Mouse (Mus musculus): ENCODE results near the gene Btrc.
"Not testable (repeated sequence)": the region's sequence is repeated elsewhere in the genome, so short reads cannot be mapped to it uniquely, and the experiment has no call there.

Gene Btrc

DNA sequence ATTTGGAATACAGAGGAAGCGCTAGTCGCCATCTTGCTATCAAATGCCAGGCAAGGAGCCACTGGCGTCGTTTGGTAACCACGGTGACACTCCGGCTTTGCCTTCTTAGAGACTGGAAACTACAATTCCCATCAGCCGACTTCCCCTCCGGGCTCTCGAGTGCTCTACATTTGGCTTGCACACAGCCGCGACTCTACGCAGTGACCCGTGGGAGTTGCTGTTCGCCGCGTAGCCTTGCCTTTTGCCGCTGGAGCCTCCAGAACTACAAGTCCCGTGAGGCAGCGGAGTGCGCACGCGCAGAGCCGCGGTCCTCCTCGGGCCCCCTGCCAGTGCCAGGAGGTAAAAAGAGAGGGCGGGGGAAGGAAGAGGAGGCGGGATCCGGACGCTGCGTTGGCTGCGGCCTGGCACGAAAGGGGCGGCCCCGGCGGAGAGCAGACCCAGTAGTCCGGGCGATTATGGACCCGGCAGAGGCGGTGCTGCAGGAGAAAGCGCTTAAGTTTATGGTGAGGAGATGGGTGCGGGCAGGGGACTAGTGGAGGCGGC lies at the start of gene Btrc:
Gene Btrc (plus strand): TSS at position 351 of the 543 bp plus-strand sequence.
- peak; percentile 100 for DNase-seq (ENCODE audit: extremely low read depth, low read depth)

DNA sequence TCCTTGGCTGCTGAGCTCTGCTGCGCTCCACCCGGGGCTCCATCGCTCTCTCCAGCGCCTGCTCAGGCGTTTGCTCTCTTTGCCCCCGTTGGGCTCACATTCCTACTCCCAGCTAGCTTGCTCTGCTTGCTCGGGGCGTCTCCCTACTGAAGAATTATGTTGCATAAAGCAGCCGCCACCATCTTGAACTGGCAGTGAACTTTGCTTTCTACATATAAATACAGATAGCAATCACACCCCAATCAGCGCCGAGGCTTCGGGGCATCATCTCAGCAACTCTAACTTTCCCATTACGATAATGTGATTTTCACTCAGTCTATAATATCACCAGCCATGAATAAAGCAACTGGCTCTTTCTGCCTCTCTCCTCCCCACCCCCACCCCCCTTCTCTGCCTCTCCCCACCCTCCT lies 46.1 kb upstream of the Btrc start:
- no peak for DNase-seq (ENCODE audit: extremely low read depth, low read depth)

DNA sequence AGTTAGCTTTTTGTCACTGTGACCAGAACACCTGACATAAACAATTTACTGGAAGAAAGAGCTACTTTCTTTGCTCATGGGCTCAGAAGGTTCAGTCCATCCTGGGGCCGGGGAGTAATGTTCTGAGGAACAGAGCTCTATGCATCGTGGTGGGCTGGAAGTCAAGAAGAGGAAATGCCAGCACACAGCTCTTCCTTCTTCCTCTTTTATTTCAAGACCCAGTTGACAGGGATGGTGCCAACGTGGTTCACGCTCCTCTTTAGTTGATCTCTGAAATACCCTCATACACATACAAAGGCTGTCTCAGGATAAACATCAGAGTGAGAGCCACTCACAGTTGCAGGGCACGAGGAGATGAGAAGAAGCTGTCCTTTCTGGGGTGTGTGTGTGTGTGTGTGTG lies 42.5 kb upstream of the Btrc start:
- DNase-seq (ENCODE audit: extremely low read depth, low read depth): peak; percentile 51

DNA sequence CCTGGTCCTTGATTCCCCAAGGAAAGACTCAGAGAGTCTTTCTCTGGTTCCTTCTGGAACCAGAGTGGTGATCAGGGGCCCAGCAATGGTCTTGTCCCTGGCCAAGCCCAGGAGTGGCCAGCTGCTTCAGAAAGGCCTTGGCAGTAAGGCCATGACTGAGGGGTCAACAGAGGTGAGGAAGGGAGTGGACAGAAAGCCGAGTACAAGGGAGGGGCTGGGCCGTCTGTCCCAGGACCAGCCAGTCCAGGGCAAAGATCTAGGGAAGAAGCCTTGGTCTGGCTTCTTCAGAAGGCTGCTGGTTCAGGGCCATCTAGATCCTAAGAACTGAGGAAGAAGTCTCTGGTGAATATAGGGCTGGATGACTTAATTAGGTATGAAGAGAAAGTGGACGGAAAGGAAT lies 34.5 kb upstream of the Btrc start:
- no peak for DNase-seq (ENCODE audit: extremely low read depth, low read depth)

DNA sequence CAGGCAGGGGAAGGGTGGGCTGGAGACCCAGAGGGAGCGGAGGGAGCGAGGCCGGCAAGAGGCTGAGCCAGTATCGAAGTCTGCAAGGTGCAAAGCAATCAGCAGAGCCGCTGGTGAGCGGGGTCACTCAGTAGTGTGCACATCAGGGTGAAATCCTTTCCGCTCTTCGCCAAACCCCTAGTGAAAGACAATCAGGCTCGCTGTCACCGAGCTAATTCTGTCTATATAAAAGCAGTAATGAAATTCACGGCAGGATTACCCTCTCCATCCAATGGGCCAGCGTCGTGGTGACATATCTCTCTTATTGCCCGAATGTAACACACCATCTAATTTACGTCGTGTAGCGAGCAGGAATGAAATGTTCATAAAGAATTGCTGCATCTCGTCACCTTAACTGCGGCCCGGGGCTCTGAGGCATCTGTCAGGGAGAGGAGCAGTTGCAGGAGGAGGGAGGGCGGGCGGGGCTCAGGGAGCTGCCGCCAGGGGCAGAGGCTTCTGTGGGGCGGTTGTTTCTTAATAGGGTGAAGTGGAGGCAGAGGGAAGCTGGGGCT lies 33.7 kb upstream of the Btrc start:
- DNase-seq (ENCODE audit: extremely low read depth, low read depth): no peak

DNA sequence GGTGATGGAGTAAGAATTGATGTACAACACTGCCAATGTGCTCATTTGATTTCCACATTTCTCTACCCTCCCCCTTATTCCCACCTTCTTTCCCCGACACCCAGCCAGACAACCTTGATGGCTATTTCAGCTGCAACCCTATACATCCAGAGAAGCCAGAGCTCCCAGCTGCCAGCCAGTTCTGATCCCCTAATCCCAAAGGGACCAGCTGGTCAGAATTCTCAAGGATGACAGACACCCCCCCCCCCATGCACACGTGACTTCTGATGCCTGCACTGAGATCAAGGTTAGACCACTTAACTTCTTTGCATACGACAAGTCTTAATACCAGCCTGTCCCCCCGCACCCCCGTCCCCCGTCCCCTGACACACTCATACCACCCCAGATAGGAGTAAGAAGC lies 26.8 kb upstream of the Btrc start:
- DNase-seq (ENCODE audit: extremely low read depth, low read depth): no peak

DNA sequence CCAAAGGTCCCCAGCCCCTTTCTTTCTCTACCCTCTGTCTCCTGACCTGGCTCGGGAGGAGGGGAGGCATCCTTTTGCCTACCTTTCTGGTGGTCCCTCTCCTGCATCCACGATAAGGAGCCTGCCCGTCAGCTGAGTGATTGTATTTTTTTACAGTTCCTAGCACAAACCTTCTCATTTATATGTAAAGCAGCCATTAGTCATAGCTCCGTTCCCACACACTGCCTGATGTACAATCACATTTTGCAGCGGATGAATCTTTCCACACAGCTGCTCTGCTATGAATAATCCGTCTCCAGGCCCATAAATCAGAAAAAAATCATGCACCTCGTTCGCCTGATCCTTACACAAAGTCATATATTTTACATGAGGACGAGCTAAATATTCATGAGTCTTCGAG lies 25.4 kb upstream of the Btrc start:
- DNase-seq (ENCODE audit: extremely low read depth, low read depth): no peak

DNA sequence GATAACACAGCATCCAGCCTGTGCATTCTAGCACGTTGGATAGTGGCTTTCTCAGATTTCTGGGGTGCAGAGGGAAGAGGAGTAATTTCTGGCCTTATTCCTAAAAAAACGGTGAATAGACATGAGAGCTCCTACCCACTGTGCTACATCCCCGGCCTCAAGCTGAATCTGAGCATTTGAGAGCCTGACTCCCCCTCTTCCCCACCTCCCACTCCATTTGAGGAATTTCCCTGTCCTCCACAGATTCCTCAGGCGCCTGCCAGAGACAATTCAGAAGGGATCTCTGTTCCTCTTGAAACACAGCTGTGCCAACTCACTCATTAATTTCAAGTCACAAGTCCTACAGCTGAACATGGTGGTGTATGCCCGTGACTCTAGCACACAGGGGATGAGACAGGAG lies 19.6 kb upstream of the Btrc start:
- no peak for DNase-seq (ENCODE audit: extremely low read depth, low read depth)

DNA sequence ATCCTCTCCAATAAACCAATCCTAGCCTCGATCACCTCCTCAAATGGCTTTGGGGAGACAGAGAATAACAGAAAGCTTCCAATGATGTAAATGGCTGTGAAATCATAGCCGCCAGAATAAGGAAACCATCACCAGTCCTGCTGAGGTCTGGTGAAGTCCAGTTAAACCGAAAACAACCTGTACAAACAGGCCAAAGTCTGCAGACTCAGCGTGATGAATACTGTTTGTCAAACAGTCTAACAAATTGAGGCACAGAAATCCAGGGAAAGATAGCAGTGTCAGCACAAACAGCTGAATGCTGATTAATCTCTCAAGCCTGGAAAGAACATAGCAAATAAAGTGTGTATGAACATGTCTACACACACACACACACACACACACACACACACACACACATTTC lies 15.3 kb upstream of the Btrc start:
- DNase-seq (ENCODE audit: extremely low read depth, low read depth): no peak

DNA sequence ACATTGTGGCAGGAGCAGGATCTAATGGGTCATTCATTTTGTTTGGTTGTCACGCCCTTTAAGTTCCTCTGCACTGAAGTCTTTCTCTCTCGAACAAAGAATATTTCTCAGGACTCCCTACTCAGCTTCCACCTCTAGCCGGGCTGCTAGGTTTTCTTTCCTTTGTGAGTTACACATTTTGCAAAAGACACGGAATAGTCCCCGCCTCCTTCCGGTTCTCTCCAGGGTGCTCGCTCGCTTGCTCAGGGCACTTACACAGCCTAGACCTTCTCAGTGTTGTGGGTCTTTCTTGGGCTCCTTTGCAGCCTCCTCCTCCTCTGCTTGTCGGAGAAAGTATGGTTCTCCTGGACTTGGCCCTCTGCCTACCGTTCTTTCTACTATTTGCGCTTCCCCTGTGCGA lies 13.1 kb upstream of the Btrc start:
- DNase-seq (ENCODE audit: extremely low read depth, low read depth): no peak

DNA sequence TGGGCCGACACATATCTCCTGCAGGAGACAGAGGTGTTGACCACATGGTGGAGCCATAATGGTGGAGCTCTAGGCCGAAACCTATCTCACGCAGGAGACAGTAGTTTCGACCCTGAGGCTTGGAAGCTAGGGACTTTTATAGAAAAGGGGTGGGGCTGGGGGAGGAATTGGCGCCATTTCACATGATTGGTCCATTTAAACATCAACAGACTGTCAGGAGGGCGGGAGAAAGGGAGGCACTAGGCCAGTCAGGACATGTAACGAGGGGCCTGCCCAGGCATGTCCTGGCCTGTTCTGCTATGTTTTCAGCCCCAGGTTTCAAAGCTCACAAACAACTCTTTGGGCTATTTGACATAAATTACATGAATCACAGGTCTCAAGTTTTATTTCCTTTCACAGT lies 10.8 kb upstream of the Btrc start:
- not testable (repeated sequence) for DNase-seq (ENCODE audit: extremely low read depth, low read depth)

DNA sequence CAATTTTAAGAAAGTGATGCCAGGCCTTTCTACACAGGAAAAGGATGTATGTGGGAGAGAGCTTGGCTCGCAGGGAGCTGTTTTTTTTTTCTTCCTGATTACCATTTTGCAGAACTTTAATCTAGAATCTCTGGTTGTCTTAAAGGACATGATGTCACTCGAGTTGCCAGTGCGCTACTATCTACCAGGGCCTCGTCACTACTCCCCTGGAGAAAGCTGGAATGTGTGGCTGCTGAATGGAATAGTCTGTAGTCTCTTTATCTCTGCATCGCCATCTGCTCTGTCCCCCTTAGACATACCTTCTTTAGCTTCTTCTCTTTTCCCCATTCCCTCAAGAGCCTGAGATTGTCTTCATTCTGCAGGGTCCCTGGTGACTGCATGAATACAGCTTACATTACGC lies 7.9 kb upstream of the Btrc start:
- no peak for DNase-seq (ENCODE audit: extremely low read depth, low read depth)

DNA sequence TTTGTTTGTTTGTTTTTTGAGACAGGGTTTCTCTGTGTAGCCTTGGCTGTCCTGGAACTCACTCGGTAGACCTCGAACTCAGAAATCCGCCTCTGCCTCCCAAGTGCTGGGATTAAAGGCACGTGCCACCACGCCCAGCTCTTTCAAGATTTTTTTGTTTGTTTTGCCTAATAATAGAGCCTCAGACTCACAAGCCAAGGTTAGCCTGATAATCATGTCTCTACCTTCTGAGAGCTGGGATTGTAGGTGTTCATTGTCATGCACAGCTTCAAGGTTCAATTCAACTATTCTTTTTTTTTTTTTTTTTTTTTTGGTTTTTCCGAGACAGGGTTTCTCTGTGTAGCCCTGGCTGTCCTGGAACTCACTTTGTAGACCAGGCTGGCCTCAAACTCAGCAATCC lies 6.7 kb upstream of the Btrc start:
- DNase-seq (ENCODE audit: extremely low read depth, low read depth): not testable (repeated sequence)

DNA sequence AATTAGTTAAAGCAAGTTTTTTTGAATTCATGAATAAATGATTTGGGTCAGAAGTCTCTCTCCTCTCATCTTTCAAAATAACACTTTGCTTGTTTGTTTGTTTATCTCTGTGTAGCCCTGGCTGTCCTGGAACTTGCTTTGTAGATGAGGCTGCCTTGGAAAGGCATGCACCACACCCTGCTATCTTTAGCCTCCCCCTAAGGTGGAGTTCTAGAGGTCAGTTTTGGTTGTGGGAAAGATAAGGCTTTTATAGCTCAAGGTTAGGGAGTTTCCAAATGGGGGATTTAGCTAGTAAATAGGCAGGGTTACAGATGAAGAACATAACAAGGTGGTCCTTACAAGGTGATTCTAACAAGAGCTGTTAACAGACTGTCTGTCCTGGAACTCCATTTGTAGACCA lies 3.0 kb upstream of the Btrc start:
- no peak for DNase-seq (ENCODE audit: extremely low read depth, low read depth)

DNA sequence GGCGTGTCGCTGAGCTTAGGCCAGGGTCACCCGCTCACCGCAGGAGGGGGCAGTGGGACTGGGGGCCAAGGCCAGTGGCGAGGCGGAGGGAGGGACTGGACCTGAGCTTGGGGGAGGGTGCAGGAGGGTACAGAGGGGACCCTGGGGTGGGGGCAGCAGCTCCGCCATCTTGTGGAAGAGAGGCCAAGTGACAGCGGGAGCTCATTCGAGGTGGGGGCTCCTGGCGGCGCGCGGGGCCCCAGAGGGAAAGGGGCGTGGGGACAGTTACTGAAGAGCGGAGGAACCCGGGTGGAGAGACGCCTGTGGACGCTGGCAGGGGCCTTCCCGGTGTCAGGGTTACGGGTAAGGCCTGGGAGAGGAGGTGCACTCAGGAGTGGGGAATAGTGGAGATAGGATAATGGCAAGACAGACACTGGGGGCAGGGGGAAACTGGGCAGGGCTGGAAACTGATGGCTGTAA lies 428 bp downstream of the Btrc start:
- no peak for DNase-seq (ENCODE audit: extremely low read depth, low read depth)

DNA sequence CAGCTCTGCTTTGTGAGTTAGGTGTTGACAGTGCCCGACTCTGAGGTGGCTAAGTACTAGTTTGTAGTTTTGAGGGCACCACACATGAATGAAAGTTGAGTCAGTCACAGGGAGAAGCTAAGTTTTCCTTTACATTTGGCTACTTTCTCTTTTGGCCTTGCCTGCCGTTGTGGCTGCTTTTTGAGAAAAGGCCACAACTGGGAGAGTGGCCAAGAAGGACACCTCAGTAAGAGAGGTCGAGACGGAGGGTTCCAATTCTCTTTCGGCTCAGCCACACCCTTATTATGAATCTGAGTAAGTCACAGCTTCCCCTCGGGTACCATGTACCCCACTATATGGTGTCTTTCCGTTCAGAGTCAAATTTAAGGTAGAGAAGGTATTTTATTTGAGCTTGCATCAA lies 3.1 kb downstream of the Btrc start:
- DNase-seq (ENCODE audit: extremely low read depth, low read depth): no peak

DNA sequence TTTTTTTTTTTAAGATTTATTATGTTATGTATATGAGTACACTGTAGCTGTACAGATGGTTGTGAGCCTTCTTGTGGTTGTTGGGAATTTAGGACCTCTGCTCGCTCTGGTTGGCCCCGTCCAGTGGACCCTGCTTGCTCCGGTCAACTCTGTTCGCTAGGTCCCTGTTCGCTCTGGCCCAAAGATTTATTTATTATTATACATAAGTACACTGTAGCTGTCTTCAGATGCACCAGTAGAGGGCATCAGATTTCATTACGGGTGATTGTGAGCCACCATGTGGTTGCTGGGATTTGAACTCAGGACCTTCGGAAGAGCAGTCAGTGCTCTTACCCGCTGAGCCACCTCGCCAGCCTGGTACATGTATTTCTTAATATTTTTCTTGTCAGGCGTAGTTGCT lies 21.3 kb downstream of the Btrc start:
- DNase-seq (ENCODE audit: extremely low read depth, low read depth): not testable (repeated sequence)

DNA sequence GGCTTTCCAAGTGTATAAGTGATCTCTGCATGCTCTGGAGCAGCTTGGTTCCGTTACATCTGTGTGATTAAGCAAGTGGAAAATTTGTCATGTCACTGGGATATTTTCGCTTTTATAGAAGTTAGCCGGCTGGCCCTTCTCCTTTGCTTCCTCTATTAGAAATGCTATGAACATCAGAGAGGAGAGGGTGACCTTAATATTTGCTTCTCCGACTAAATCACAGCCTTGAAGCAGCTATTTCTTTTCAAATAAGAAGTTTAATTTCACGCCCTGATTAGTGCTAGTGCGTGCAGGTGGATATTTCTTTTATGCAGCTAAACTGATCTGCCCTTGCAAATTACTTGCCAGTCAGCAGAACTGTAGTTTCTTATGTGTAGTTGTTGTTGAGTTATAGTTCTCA lies 25.0 kb downstream of the Btrc start:
- no peak for DNase-seq (ENCODE audit: extremely low read depth, low read depth)

DNA sequence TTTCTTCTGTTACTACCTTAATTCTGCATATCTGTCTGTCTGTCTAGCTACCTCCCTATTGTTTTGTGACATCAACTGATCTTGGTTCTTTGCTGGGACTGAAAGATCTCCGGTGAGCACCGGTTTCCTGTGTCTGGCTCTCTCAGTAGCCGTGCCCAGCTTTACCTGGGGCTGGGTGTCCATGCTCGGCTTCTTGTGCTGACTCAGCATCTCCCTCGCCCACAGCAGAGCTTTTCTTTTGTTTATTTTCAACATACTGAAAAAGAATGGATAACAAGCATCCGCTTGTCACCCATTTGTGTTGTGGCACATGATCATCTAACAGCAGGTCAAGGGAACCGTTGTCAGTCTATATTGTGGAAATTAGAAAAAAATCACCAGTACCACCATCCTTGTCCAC lies 30.5 kb downstream of the Btrc start:
- DNase-seq (ENCODE audit: extremely low read depth, low read depth): no peak

DNA sequence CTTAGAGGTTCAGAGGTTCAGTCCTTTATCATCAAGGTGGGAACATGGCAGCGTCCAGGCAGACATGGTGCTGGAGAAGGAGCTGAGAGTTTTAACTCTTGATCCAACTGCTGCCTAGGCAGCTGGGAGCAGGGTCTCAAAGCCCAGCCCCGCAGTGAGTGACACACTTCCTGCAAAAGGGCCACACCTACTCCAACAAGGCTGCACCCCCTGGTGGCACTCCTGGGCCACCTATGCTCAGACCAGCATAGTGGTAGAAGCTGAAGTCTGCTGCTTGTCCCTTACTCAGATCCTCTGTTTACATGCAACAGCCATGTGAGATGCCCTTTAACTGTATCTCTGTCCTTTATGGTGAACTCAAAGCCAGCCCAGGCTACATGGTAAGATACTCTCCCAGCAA lies 47.5 kb downstream of the Btrc start:
- DNase-seq (ENCODE audit: extremely low read depth, low read depth): peak; percentile 6

DNA sequence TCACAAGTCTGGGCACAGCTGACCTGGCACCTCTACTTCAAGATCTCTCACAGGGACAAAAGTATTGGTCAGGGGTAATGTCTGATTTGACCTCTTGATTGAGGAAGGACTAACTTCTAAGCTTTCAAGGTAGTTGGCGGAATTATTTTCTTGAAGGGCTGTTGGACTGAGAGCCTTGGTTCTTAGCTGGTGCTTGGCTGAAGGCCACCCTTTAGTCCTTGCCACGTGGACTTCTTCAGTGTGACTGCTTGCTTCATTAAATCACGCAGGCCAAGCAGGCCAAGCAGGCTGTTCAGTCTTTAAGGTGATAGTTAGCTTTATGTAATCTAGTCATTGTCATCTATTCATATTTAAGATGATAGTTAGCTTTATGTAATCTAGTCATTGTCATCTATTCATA lies 49.2 kb downstream of the Btrc start:
- no peak for DNase-seq (ENCODE audit: extremely low read depth, low read depth)

DNA sequence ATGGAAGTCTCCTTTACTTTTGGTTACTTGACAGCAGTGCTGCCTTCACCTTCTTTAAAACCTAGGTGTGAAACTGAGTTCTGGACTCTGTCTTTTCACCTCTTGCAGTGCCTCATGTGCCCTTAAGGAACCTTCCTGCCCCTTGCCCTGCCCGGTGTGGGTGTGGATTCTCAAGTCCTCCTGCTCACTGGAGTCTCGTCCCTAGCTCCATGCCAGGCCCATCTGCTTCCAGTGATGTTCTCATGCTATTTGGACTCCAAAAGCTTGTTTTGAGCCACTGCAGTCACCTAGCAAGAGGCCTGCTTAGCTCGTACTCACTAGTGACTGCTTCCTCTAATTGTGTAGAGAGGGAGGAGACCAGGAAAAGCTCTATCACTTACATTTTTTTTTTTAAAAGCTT lies 50.4 kb downstream of the Btrc start:
- DNase-seq (ENCODE audit: extremely low read depth, low read depth): no peak

DNA sequence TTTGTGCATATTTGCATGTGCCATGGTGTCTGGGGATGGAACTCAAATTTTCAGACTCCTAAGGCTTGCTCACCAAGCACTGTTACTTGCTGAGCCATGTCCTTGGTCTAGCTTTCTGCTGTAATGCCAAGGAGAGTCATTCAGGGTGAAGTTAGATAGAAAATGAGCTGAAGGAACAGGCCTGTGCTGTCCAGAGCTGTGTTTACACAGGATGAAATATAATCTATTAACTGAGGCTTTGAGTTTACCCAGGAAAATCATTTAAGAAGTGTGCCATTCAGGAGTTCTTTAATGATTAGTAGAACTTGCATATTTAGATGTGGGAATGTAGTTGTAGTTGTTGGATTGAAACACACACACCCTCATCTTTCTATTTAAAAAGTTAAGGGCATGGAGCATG lies 54.1 kb downstream of the Btrc start:
- no peak for DNase-seq (ENCODE audit: extremely low read depth, low read depth)

DNA sequence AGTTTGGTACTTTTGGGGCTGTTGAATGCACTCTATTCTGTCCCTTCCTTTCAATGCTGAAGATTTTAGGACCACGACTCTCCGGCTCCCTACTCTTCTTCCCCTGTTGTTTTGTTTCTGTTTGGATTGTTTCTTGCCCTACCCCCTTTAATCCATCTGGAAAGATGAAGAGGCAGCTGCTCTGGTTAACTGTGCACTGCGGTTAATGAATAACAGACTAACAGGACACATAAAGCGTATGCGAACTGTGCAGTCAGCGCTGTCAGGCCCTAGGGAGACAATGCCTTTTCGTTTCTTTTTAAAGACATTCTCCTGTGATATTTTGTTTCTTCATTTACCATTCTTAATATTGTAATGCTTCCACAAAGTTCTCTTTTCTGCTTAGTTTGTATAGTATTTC lies 58.7 kb downstream of the Btrc start:
- DNase-seq (ENCODE audit: extremely low read depth, low read depth): no peak
